8 mouse cellular contexts compared by ENCODE assay signal in genomic region chr11:84813724-84814510, GRCm38 (mm10). TPM values are rescaled to one million over a fixed set of nuclear protein-coding genes. Genes with fewer than 3 reads are reported as not detected.
A peak's percentile ranks its signal among the peaks of the same experiment; 100 is the strongest.
DNase-seq lines count a peak whose midpoint lies in the region; ATAC-seq and TF ChIP-seq lines count a peak whose summit lies in the region.

No protein-coding gene starts in this region.

- no peaks in the 10 kb centered on the region for H3K27me3 ChIP-seq in kidney, embryonic 15.5 days
- H3K27me3 ChIP-seq in kidney, embryonic 16.5 days (ENCODE audit: insufficient read depth, low read length) = no peaks in the 10 kb centered on the region

- no peaks in the 10 kb centered on the region for H3K9me3 ChIP-seq in kidney, embryonic 15.5 days (replicated peaks)
- no peaks in the 10 kb centered on the region for H3K9me3 ChIP-seq in kidney, embryonic 16.5 days (ENCODE audit: low read length)

- peaks cover 6% of the 10 kb centered on the region; the same call in 1 of the 2 replicates for H3K36me3 ChIP-seq in kidney, embryonic 15.5 days
- H3K36me3 ChIP-seq in kidney, embryonic 16.5 days (ENCODE audit: insufficient read depth, low read length) = peaks cover 4% of the 10 kb centered on the region; the same call in 1 of the 2 replicates

- H3K9ac ChIP-seq in kidney, embryonic 15.5 days = no peak overlapping the region
- H3K9ac ChIP-seq in kidney, embryonic 16.5 days (replicated peaks; ENCODE audit: low read length) = no peak overlapping the region

- no peak overlapping the region for H3K4me2 ChIP-seq in kidney, embryonic 15.5 days
- H3K4me2 ChIP-seq in kidney, embryonic 16.5 days (replicated peaks; ENCODE audit: low read depth, low read length) = no peak overlapping the region

- WGBS in kidney, embryonic 15.5 days = 59% methylated on average over 13 of the region's 13 CpGs
- 56% methylated on average over 13 of the region's 13 CpGs for WGBS in kidney, embryonic 16.5 days

- no peak overlapping the region for H3K27ac ChIP-seq in kidney, embryonic 15.5 days
- H3K27ac ChIP-seq in kidney, embryonic 16.5 days (ENCODE audit: low read length) = no peak overlapping the region

- peak; percentile 98 for TF ChIP-seq CTCF in brain, embryonic 14.5 days (IDR thresholded peaks at IDR 0.05; ENCODE audit: borderline replicate concordance, extremely low read depth, insufficient read depth, insufficient read length)

- no peak overlapping the region for H3K4me3 ChIP-seq in kidney, embryonic 15.5 days (replicated peaks)
- H3K4me3 ChIP-seq in kidney, embryonic 16.5 days (ENCODE audit: low read length) = no peak overlapping the region

- no peaks in the 10 kb centered on the region for H3K4me1 ChIP-seq in kidney, embryonic 15.5 days
- no peaks in the 10 kb centered on the region for H3K4me1 ChIP-seq in kidney, embryonic 16.5 days (ENCODE audit: insufficient read depth, low read length)

- no peak for TF ChIP-seq POLR2A in brain, embryonic 14.5 days (IDR thresholded peaks at IDR 0.05; ENCODE audit: borderline replicate concordance, extremely low read depth, insufficient read depth, insufficient read length, poor library complexity, severe bottlenecking)

- ATAC-seq in kidney, embryonic 15.5 days (replicated peaks; ENCODE audit: low FRiP score) = no peak
- 0 out of 2 replicates have a peak, but pooled peaks have one; percentile 52 for ATAC-seq in kidney, embryonic 16.5 days (ENCODE audit: low FRiP score, low TSS enrichment)

- peak; percentile 76 for DNase-seq in kidney, adult 18-20 months
- DNase-seq in brain, embryonic 14.5 days (ENCODE audit: low read depth) = peak; percentile 82
- peak; percentile 80 for DNase-seq in forelimb bud, embryonic 11.5 days (ENCODE audit: low read depth, low spot score)
- peak; percentile 52 to 58 for DNase-seq in lung, adult 18-20 months
- DNase-seq in ovary, postnatal 14 days (ENCODE audit: low spot score) = peak; percentile 71
- peak; percentile 76 for DNase-seq in thymus, postnatal 14 days

RNA-seq across cellular contexts. Expression of gene Mrm1, which starts 5.4 kb away (rescaled TPM):
- polyA plus RNA-seq in kidney, embryonic 15.5 days (2015; fragmentation: Nextera tagmentation; extraction: Ambion mirVana) = 10.0 and 13.7 TPM in 2 replicates
- 8.4 and 8.7 TPM in 2 replicates for polyA plus RNA-seq in brain, embryonic 14.5 days (2012; rRNA removed)
- polyA plus RNA-seq in kidney, embryonic 16.5 days (2015; fragmentation: Nextera tagmentation; extraction: Ambion mirVana) = 12.3 and 15.5 TPM in 2 replicates

RNA-seq across cellular contexts. Expression of gene Dhrs11, which starts 14.9 kb away (rescaled TPM):
- polyA plus RNA-seq in kidney, embryonic 15.5 days (2015; fragmentation: Nextera tagmentation; extraction: Ambion mirVana) = 11.6 and 15.7 TPM in 2 replicates
- polyA plus RNA-seq in brain, embryonic 14.5 days (2012; rRNA removed) = 8.8 and 9.5 TPM in 2 replicates
- polyA plus RNA-seq in kidney, embryonic 16.5 days (2015; fragmentation: Nextera tagmentation; extraction: Ambion mirVana) = 13.1 and 14.9 TPM in 2 replicates

RNA-seq across cellular contexts. Expression of gene Ggnbp2, which starts 56.7 kb away (rescaled TPM):
- polyA plus RNA-seq in kidney, embryonic 15.5 days (2015; fragmentation: Nextera tagmentation; extraction: Ambion mirVana) = 66.2 and 68.1 TPM in 2 replicates
- 93.4 and 93.8 TPM in 2 replicates for polyA plus RNA-seq in brain, embryonic 14.5 days (2012; rRNA removed)
- polyA plus RNA-seq in kidney, embryonic 16.5 days (2015; fragmentation: Nextera tagmentation; extraction: Ambion mirVana) = 62.6 and 63.3 TPM in 2 replicates
